Mouse (Mus musculus) heart, postnatal 0 days (tissue): ENCODE measurements around the gene Nr4a3. TPM values are rescaled to one million over a fixed set of nuclear protein-coding genes. Genes with fewer than 3 reads are reported as not detected.

Experiments used
- ATAC-seq: fragments of 200-750 bp; cut with Nextera tagmentation; 2 replicates; pipeline ENCODE4 v1.8.0; 2017; ENCODE audit warnings: low read depth, moderate number of reproducible peaks, moderate library complexity; ENCODE audit not compliant: insufficient read depth
- DNase-seq: peaks from one replicate; pipeline ENCODE4 v3.0.0-alpha.2; 2016; ENCODE audit warnings: low spot score
- H3K27ac ChIP-seq: fragments of 300-500 bp; sonication (generic); 2 replicates; pipeline ENCODE4 v1.5.1; 2014; ENCODE audit warnings: low read depth, mild to moderate bottlenecking
- H3K27me3 ChIP-seq: fragments of 300-500 bp; sonication (generic); 2 replicates; pipeline ENCODE4 v1.6.1; 2014; ENCODE audit warnings: low read length, mixed read lengths; ENCODE audit not compliant: control insufficient read depth, insufficient read depth
- H3K36me3 ChIP-seq: fragments of 300-500 bp; sonication (generic); replicated peaks from 2 replicates; pipeline ENCODE4 v1.6.1; 2014; ENCODE audit warnings: low read length, mixed read lengths; ENCODE audit not compliant: control insufficient read depth, insufficient read depth
- H3K4me1 ChIP-seq: fragments of 300-500 bp; sonication (generic); 2 replicates; pipeline ENCODE4 v1.6.1; 2014; ENCODE audit warnings: antibody characterized with exemption; ENCODE audit not compliant: control insufficient read depth, insufficient read depth
- H3K4me2 ChIP-seq: fragments of 300-500 bp; sonication (generic); 2 replicates; pipeline ENCODE4 v1.6.1; 2014; ENCODE audit warnings: low read depth, mild to moderate bottlenecking, low read length, moderate library complexity
- H3K4me3 ChIP-seq: fragments of 300-500 bp; sonication (generic); 2 replicates; pipeline ENCODE4 v1.5.1; 2014; ENCODE audit warnings: low read depth, low read length
- H3K9ac ChIP-seq: fragments of 300-500 bp; sonication (generic); replicated peaks from 2 replicates; pipeline ENCODE4 v1.6.1; 2014; ENCODE audit warnings: low read depth, low read length, mixed read lengths
- H3K9me3 ChIP-seq: fragments of 300-500 bp; sonication (generic); replicated peaks from 2 replicates; pipeline ENCODE4 v1.6.1; 2016; ENCODE audit warnings: low read length; ENCODE audit not compliant: control insufficient read depth
- CTCF ChIP-seq: IDR thresholded peaks from 2 replicates; pipeline ENCODE4 v1.5.1; 2016; ENCODE audit warnings: antibody characterized with exemption, control low read depth, low read depth
- EP300 ChIP-seq: IDR thresholded peaks from 2 replicates; pipeline ENCODE4 v1.6.1; 2016; ENCODE audit warnings: antibody characterized with exemption, low read depth
- WGBS: fragments of 180-500 bp; shearing (Covaris S2); extraction: QIAGEN DNeasy Blood & Tissue Kit; methylation state at CpG from one replicate; pipeline ENCODE4 v1.1.7; 2014; 5-methylcytosine and 5-hydroxymethylcytosine counted together
- polyA plus RNA-seq: library from polyadenylated mRNA; unstranded; fragments of >200 nt; fragmentation: Nextera tagmentation; extraction: Ambion mirVana; gene quantifications from 2 replicates; pipeline ENCODE4 v1.2.1, GENCODE M21; 2015
- total RNA-seq: library from RNA; depleted of rRNA; stranded (reverse); fragments of >200 nt; gene quantifications from 2 replicates; pipeline ENCODE4 v1.2.3, GENCODE M21; 2014; ENCODE audit warnings: low replicate concordance

Gene Nr4a3
- total and polyA plus RNA-seq, 2 experiments from 2014 or later = 0.30 to 5.3 TPM

DNA sequence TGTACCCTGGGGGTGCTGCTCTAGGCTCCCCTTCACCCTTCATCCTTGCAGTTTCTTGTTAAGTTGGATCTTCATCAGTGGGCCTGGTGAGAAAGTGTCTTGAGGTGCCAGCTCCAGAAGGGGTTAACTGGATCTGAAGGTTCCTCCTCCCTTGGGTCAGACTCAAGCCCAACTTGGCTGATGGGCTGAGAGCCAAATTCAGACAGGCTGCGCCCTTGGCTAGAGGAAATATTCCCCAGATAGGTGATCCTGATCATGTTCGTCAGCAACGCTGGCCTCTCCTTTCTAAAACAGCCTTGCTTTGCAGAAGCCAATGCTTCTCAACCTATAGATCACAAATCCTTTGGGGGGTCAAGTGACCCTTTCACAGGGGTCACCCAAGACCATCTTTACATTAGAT lies 27.1 kb downstream of the Nr4a3 start:
- no peak overlapping the region for H3K4me2 ChIP-seq
- DNase-seq = no peak
- WGBS = 49% methylated on average over 3 of the region's 3 CpGs

DNA sequence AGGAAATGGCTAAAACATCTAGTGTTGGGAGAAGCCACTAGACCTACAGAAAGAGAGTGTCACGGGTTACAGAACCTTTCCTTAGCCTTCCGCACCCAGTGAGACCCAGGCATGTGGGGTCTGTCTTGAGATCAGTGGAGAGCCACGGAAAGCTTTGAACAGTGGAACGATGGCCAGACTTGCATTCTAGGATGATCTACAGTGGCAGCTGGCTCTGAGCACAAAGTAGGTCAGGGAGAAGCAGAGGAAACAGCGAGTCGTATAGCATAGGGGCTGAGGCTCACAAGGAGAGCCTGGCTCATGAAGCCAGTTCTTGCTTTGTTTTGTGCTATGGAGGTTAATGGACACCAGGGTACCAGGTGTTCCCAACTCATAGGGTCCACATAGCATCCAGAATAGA lies 28.4 kb downstream of the Nr4a3 start:
- WGBS = 85% methylated on average over 6 of the region's 6 CpGs
- DNase-seq (no peak), ATAC-seq (no peak)
- no peak overlapping the region for H3K9ac ChIP-seq
- TF ChIP-seq EP300 (no peak), CTCF (no peak)
- H3K4me3 ChIP-seq = no peak overlapping the region
- no peak overlapping the region for H3K4me2 ChIP-seq
- no peaks in the 10 kb centered on the region for H3K27me3 ChIP-seq
- H3K9me3 ChIP-seq = no peaks in the 10 kb centered on the region
- H3K36me3 ChIP-seq = no peaks in the 10 kb centered on the region
- no peaks in the 10 kb centered on the region for H3K4me1 ChIP-seq
- H3K27ac ChIP-seq = no peak overlapping the region

More for the DNA sequence above, 27.1 kb downstream of the Nr4a3 start:
- no peak for TF ChIP-seq EP300
- no peak for TF ChIP-seq CTCF
- Histone ChIP-seq H3K36me3 (no peaks in the 10 kb centered on the region), H3K9me3 (no peaks in the 10 kb centered on the region), H3K9ac (no peak overlapping the region), H3K27ac (no peak overlapping the region), H3K27me3 (no peaks in the 10 kb centered on the region), H3K4me3 (no peak overlapping the region), H3K4me1 (no peaks in the 10 kb centered on the region)
- no peak for ATAC-seq

DNA sequence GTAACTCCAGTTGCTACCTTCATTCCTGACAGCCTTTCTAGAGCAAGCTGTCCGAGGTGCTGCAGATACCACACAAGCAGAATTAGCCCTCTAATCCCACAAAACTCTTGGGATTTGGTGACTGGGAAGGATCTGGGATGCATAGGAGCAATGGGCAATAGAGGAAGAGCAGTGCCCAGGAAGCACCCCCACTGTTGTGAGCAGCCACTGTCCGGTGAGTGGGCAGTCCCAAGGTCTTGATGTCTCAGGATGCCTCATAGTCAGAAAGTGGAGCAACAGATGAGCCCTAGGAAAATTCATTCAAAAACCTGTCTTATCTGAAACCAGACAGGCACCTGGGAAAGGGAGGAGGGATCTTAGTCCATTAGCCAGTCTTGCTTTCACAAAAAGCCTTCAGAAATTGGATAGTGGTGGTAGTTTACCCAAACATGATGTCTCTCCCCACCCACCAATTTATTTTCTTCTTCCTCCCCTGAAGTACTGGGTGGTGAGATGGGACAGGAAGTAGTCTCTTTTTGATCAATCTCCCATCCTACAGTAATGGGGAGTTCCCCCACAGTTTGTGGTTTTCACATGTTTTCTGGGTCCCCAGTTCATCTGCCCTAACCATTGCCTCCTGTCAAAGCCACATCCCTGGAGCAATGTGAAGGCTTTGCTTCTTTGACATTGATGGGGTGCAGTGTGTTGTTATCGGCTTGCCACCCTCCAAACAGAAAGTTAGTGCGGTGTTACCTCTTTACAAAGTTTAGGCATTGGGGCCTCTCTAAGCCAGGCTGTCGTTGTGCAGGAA lies 29.7 kb downstream of the Nr4a3 start:
- DNase-seq (no peak), ATAC-seq (no peak)
- no peak overlapping the region for H3K27ac ChIP-seq
- H3K27me3 ChIP-seq = peaks cover 2% of the 10 kb centered on the region; the same call in 1 of the 2 replicates
- H3K36me3 ChIP-seq = no peaks in the 10 kb centered on the region
- no peak overlapping the region for H3K9ac ChIP-seq
- H3K4me2 ChIP-seq = no peak overlapping the region
- no peak overlapping the region for H3K4me3 ChIP-seq
- WGBS = 71% methylated on average over 5 of the region's 5 CpGs
- H3K4me1 ChIP-seq = no peaks in the 10 kb centered on the region
- no peaks in the 10 kb centered on the region for H3K9me3 ChIP-seq
- TF ChIP-seq CTCF (no peak), EP300 (no peak)

DNA sequence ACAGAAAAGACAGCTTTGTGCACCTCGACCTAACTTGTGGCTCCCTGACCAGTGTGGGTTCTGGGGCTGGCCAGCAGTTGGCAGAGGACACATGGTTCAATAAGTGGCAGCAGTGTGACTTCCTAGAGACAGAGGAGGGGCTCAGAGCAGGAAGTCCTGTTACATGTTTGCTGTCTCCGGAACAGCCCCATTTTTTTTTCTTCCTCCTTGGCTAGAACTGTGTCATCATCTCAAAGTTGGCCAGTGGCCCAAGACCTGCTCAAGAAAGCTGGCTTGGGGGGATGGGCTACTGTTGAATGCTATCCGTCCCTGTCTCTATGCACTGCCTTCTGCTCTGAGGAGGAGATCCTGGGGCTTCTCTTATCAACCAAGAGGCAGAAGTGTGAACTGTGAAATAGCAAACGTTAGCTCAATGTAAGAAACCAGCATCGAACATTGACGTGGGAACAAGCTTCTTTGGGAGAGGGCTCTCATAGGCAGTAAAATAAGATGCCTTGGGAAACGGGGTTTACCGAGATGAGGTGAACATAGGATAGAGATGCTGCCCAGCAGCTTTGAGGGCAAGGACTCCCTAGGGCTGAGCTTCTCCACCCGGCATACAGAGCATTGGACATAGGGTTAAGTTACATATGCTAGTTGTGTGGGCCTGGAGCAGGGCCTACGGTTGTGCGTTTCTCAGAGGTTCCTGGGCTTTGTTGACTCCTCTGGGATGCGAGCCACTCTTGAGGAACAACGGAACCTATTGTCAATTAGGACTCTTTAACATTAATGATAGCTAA lies 31.9 kb downstream of the Nr4a3 start:
- no peak for DNase-seq
- Histone ChIP-seq H3K27me3 (peaks cover 6% of the 10 kb centered on the region; the same call in 1 of the 2 replicates), H3K27ac (no peak overlapping the region), H3K9ac (no peak overlapping the region), H3K36me3 (no peaks in the 10 kb centered on the region), H3K4me3 (no peak overlapping the region), H3K9me3 (no peaks in the 10 kb centered on the region), H3K4me2 (no peak overlapping the region), H3K4me1 (no peaks in the 10 kb centered on the region)
- peak; percentile 39 for ATAC-seq
- no peak for TF ChIP-seq EP300
- no peak for TF ChIP-seq CTCF
- WGBS = 55% methylated on average over 13 of the region's 13 CpGs

DNA sequence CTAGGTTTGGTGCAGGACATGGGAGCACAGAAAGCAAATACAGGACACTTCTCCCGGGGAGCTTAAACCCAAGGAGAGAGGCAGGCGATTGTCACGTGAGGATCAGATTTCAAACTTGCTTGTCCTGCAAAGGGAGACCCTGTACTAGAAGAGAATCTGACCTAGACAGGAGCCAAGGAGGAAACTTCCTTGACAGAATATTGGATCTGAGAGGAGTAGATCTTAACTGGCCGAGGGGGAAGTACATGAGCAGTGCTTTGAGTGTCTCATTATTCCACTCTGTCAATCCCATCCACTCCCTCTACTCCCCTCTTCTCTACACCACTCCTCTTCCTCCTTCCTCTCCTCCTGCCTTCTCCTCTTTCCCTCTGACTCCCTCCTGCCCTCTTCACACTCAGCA lies 33.3 kb downstream of the Nr4a3 start:
- Histone ChIP-seq H3K36me3 (no peaks in the 10 kb centered on the region), H3K9me3 (no peaks in the 10 kb centered on the region), H3K27me3 (peaks cover 6% of the 10 kb centered on the region; the same call in 1 of the 2 replicates), H3K27ac (no peak overlapping the region), H3K9ac (no peak overlapping the region), H3K4me2 (no peak overlapping the region), H3K4me3 (no peak overlapping the region), H3K4me1 (no peaks in the 10 kb centered on the region)
- no peak for DNase-seq
- TF ChIP-seq EP300 = no peak
- TF ChIP-seq CTCF = no peak
- no peak for ATAC-seq
- WGBS = 11% methylated on average over 4 of the region's 4 CpGs
